Mouse (Mus musculus) kidney, adult 2 months (tissue): ENCODE data around the gene Ewsr1. TPM values are rescaled to one million over a fixed set of nuclear protein-coding genes. Genes with fewer than 3 reads are reported as not detected.

ENCODE experiments used
- DNase-seq: peaks from one replicate; pipeline ENCODE4 v3.0.0; 2021
- H3K27ac ChIP-seq: fragments of 200-500 bp; 2 replicates; pipeline ENCODE4 v1.5.1; 2012; ENCODE audit warnings: low read depth, low read length, control low read depth, inconsistent platforms; ENCODE audit not compliant: insufficient read depth
- H3K27me3 ChIP-seq: fragments of 200-500 bp; replicated peaks from 2 replicates; pipeline ENCODE4 v1.6.1; 2012; ENCODE audit warnings: mild to moderate bottlenecking, moderate library complexity, low read length, inconsistent platforms; ENCODE audit not compliant: control insufficient read depth, insufficient read depth
- H3K36me3 ChIP-seq: fragments of 200-500 bp; 2 replicates; pipeline ENCODE4 v1.6.1; 2012; ENCODE audit warnings: mild to moderate bottlenecking, moderate library complexity, low read length, inconsistent platforms; ENCODE audit not compliant: control insufficient read depth, insufficient read depth
- H3K4me1 ChIP-seq: fragments of 200-500 bp; 2 replicates; pipeline ENCODE4 v1.6.1; 2011; ENCODE audit warnings: low read length; ENCODE audit not compliant: control insufficient read depth, insufficient read depth
- H3K4me3 ChIP-seq: fragments of 200-500 bp; 2 replicates; pipeline ENCODE4 v1.5.1; 2011; ENCODE audit warnings: mild to moderate bottlenecking, low read depth, low read length, control low read depth; ENCODE audit not compliant: insufficient read depth
- CTCF ChIP-seq: fragments of 200-500 bp; conservative IDR thresholded peaks from 2 replicates; pipeline ENCODE4 v1.5.1; 2011; ENCODE audit warnings: low read depth, mild to moderate bottlenecking, control low read depth, low read length, moderate library complexity, mixed read lengths; ENCODE audit not compliant: insufficient read depth, insufficient read length
- POLR2A ChIP-seq: fragments of 200-500 bp; IDR thresholded peaks from one replicate; pipeline ENCODE4 v1.6.1; 2011; ENCODE audit warnings: low read depth, low read length, control low read depth
- WGBS: fragments of 180-500 bp; shearing (Covaris S2); methylation state at CpG from one replicate; pipeline ENCODE4 v1.1.7; 2018; 5-methylcytosine and 5-hydroxymethylcytosine counted together
- polyA plus RNA-seq: library from polyadenylated mRNA; depleted of rRNA; stranded (reverse); fragments of >200 nt; gene quantifications from 2 replicates; pipeline ENCODE4 v1.2.3, GENCODE M21; 2012

Ewsr1 gene
- polyA plus RNA-seq, 1 experiment = 218 TPM

GRCm38 (mm10) chr11:5132751-5133150, 33.7 kb upstream of the Ewsr1 start:
- Histone ChIP-seq H3K27ac (no peak overlapping the region), H3K4me3 (no peak overlapping the region), H3K36me3 (no peaks in the 10 kb centered on the region), H3K27me3 (no peaks in the 10 kb centered on the region), H3K4me1 (no peaks in the 10 kb centered on the region)
- DNase-seq = peak; percentile 57
- 45% methylated on average over 4 of the region's 4 CpGs for WGBS
- no peak for TF ChIP-seq POLR2A
- no peak for TF ChIP-seq CTCF

- Histone ChIP-seq H3K27ac (no peak overlapping the region), H3K4me3 (no peak overlapping the region), H3K4me1 (no peaks in the 10 kb centered on the region), H3K36me3 (no peaks in the 10 kb centered on the region), H3K27me3 (no peaks in the 10 kb centered on the region)
- 86% methylated on average over 4 of the region's 4 CpGs for WGBS
- no peak for DNase-seq
- TF ChIP-seq POLR2A (no peak), CTCF (no peak)
Measured at GRCm38 (mm10) chr11:5130111-5130665, 31.1 kb upstream of the Ewsr1 start.

GRCm38 (mm10) chr11:5129035-5129480, 30.0 kb upstream of the Ewsr1 start:
- H3K27ac ChIP-seq = no peak overlapping the region
- 34% methylated on average over 5 of the region's 5 CpGs for WGBS
- no peaks in the 10 kb centered on the region for H3K27me3 ChIP-seq
- H3K4me1 ChIP-seq = no peaks in the 10 kb centered on the region
- no peak overlapping the region for H3K4me3 ChIP-seq
- no peak for DNase-seq
- H3K36me3 ChIP-seq = no peaks in the 10 kb centered on the region
- TF ChIP-seq CTCF (no peak), POLR2A (no peak)

- no peak for DNase-seq
- H3K36me3 ChIP-seq = no peaks in the 10 kb centered on the region
- 84% methylated on average over 4 of the region's 4 CpGs for WGBS
- no peak overlapping the region for H3K4me3 ChIP-seq
- H3K27ac ChIP-seq = no peak overlapping the region
- TF ChIP-seq POLR2A = no peak
- TF ChIP-seq CTCF = no peak
- H3K4me1 ChIP-seq = no peaks in the 10 kb centered on the region
- no peaks in the 10 kb centered on the region for H3K27me3 ChIP-seq
Measured at GRCm38 (mm10) chr11:5125713-5126112, 26.6 kb upstream of the Ewsr1 start.

- Histone ChIP-seq H3K27me3 (no peaks in the 10 kb centered on the region), H3K36me3 (no peaks in the 10 kb centered on the region), H3K4me1 (no peaks in the 10 kb centered on the region), H3K27ac (no peak overlapping the region), H3K4me3 (no peak overlapping the region)
- 27% methylated on average over 13 of the region's 13 CpGs for WGBS
- TF ChIP-seq CTCF (peak; percentile 100; the same call in 1 of the 2 replicates), POLR2A (no peak)
- peak; percentile 90 for DNase-seq
Measured at GRCm38 (mm10) chr11:5114931-5115581, 16.0 kb upstream of the Ewsr1 start.

- Histone ChIP-seq H3K27ac (no peak overlapping the region), H3K36me3 (no peaks in the 10 kb centered on the region), H3K27me3 (no peaks in the 10 kb centered on the region), H3K4me1 (no peaks in the 10 kb centered on the region), H3K4me3 (no peak overlapping the region)
- 95% methylated on average over 7 of the region's 7 CpGs for WGBS
- TF ChIP-seq CTCF (no peak), POLR2A (no peak)
- no peak for DNase-seq
Measured at GRCm38 (mm10) chr11:5113645-5114044, 14.6 kb upstream of the Ewsr1 start.

- WGBS = 75% methylated on average over 8 of the region's 8 CpGs
- H3K36me3 ChIP-seq = no peaks in the 10 kb centered on the region
- no peak for DNase-seq
- no peaks in the 10 kb centered on the region for H3K27me3 ChIP-seq
- no peaks in the 10 kb centered on the region for H3K4me1 ChIP-seq
- no peak for TF ChIP-seq CTCF
- no peak for TF ChIP-seq POLR2A
- H3K27ac ChIP-seq = no peak overlapping the region
- no peak overlapping the region for H3K4me3 ChIP-seq
Measured at GRCm38 (mm10) chr11:5109441-5109840, 10.4 kb upstream of the Ewsr1 start.
